Mouse (Mus musculus): ENCODE results near the gene Prkcd. TPM values are rescaled to one million over a fixed set of nuclear protein-coding genes. Genes with fewer than 3 reads are reported as not detected.
A peak's percentile ranks its signal among the peaks of the same experiment; 100 is the strongest.

The Prkcd gene
- polyA plus RNA-seq, 1 experiment from 2014 or later, result 22.9 TPM

GRCm38 (mm10) chr14:30594092-30594695 lies 31.8 kb downstream of the Prkcd start:
- H3K9me3 ChIP-seq (replicated peaks), result no peaks in the 10 kb centered on the region
- H3K36me3 ChIP-seq, result peaks cover 20% of the 10 kb centered on the region
- ATAC-seq, result no peak
- peaks cover 11% of the 10 kb centered on the region for H3K4me1 ChIP-seq
- WGBS (ENCODE audit: insufficient replicate concordance), result 73% methylated on average over 7 of the region's 7 CpGs
- no peak overlapping the region for H3K27ac ChIP-seq
- H3K27me3 ChIP-seq (replicated peaks), result no peaks in the 10 kb centered on the region
- H3K4me3 ChIP-seq, result no peak overlapping the region
- H3K4me2 ChIP-seq, result no peak overlapping the region
- H3K9ac ChIP-seq, result no peak overlapping the region

- no peaks in the 10 kb centered on the region for H3K27me3 ChIP-seq (replicated peaks)
- peaks cover 13% of the 10 kb centered on the region for H3K36me3 ChIP-seq
- ATAC-seq, result peak; percentile 22; the same call in 1 of the 2 replicates
- no peak overlapping the region for H3K4me2 ChIP-seq
- no peaks in the 10 kb centered on the region for H3K9me3 ChIP-seq (replicated peaks)
- no peak overlapping the region for H3K4me3 ChIP-seq
- H3K27ac ChIP-seq, result peak overlapping the region; percentile 52; the same call in 1 of the 2 replicates
- no peak overlapping the region for H3K9ac ChIP-seq
- WGBS (ENCODE audit: insufficient replicate concordance), result 45% methylated on average over 11 of the region's 11 CpGs
- peaks cover 11% of the 10 kb centered on the region for H3K4me1 ChIP-seq
Measured at GRCm38 (mm10) chr14:30593279-30594091, 32.5 kb downstream of the Prkcd start.

- Histone ChIP-seq H3K27me3 (replicated peaks) (no peaks in the 10 kb centered on the region), H3K4me2 (no peak overlapping the region), H3K36me3 (no peaks in the 10 kb centered on the region; the same call in 1 of the 2 replicates), H3K4me1 (peaks cover 17% of the 10 kb centered on the region), H3K4me3 (no peak overlapping the region), H3K9me3 (replicated peaks) (no peaks in the 10 kb centered on the region), H3K27ac (no peak overlapping the region), H3K9ac (no peak overlapping the region)
- no peak for ATAC-seq
- 9% methylated on average over 6 of the region's 6 CpGs for WGBS (ENCODE audit: insufficient replicate concordance)
Measured at GRCm38 (mm10) chr14:30591417-30591816, 34.6 kb downstream of the Prkcd start.

- Histone ChIP-seq H3K4me3 (no peak overlapping the region), H3K27ac (no peak overlapping the region), H3K9ac (no peak overlapping the region), H3K27me3 (replicated peaks) (no peaks in the 10 kb centered on the region), H3K4me2 (no peak overlapping the region), H3K9me3 (replicated peaks) (no peaks in the 10 kb centered on the region), H3K36me3 (no peaks in the 10 kb centered on the region; the same call in 1 of the 2 replicates), H3K4me1 (peaks cover 20% of the 10 kb centered on the region)
- no peak for ATAC-seq
- 63% methylated on average over 7 of the region's 7 CpGs for WGBS (ENCODE audit: insufficient replicate concordance)
Measured at GRCm38 (mm10) chr14:30590918-30591317, 35.1 kb downstream of the Prkcd start.

GRCm38 (mm10) chr14:30590041-30590645 lies 35.9 kb downstream of the Prkcd start:
- Histone ChIP-seq H3K9me3 (replicated peaks) (no peaks in the 10 kb centered on the region), H3K36me3 (no peaks in the 10 kb centered on the region), H3K4me1 (peaks cover 20% of the 10 kb centered on the region), H3K4me3 (no peak overlapping the region), H3K4me2 (no peak overlapping the region), H3K9ac (no peak overlapping the region), H3K27ac (no peak overlapping the region), H3K27me3 (replicated peaks) (no peaks in the 10 kb centered on the region)
- 71% methylated on average over 11 of the region's 11 CpGs for WGBS (ENCODE audit: insufficient replicate concordance)
- no peak for ATAC-seq

GRCm38 (mm10) chr14:30586780-30587461 lies 39.1 kb downstream of the Prkcd start:
- no peak overlapping the region for H3K27ac ChIP-seq
- WGBS (ENCODE audit: insufficient replicate concordance), result 52% methylated on average over 7 of the region's 7 CpGs

GRCm38 (mm10) chr14:30585323-30585722 lies 40.7 kb downstream of the Prkcd start:
- Histone ChIP-seq H3K4me2 (no peak overlapping the region), H3K36me3 (no peaks in the 10 kb centered on the region), H3K27me3 (replicated peaks) (no peaks in the 10 kb centered on the region), H3K4me1 (peaks cover 21% of the 10 kb centered on the region), H3K9me3 (replicated peaks) (no peaks in the 10 kb centered on the region), H3K4me3 (no peak overlapping the region), H3K9ac (no peak overlapping the region), H3K27ac (no peak overlapping the region)
- WGBS (ENCODE audit: insufficient replicate concordance), result 77% methylated on average over 5 of the region's 5 CpGs
- ATAC-seq, result no peak

More at GRCm38 (mm10) chr14:30586780-30587461, 39.1 kb downstream of the Prkcd start:
- Histone ChIP-seq H3K4me2 (no peak overlapping the region), H3K36me3 (no peaks in the 10 kb centered on the region), H3K27me3 (replicated peaks) (no peaks in the 10 kb centered on the region), H3K4me3 (no peak overlapping the region), H3K4me1 (peaks cover 23% of the 10 kb centered on the region), H3K9ac (no peak overlapping the region), H3K9me3 (replicated peaks) (no peaks in the 10 kb centered on the region)
- ATAC-seq, result no peak

GRCm38 (mm10) chr14:30584497-30585251 lies 41.3 kb downstream of the Prkcd start:
- Histone ChIP-seq H3K9me3 (replicated peaks) (no peaks in the 10 kb centered on the region), H3K4me2 (0 out of 2 replicates have a peak overlapping the region, but pooled peaks have one; percentile 10), H3K27ac (no peak overlapping the region), H3K27me3 (replicated peaks) (no peaks in the 10 kb centered on the region), H3K9ac (no peak overlapping the region), H3K4me1 (peaks cover 27% of the 10 kb centered on the region), H3K4me3 (no peak overlapping the region), H3K36me3 (no peaks in the 10 kb centered on the region)
- peak; percentile 48; the same call in 1 of the 2 replicates for ATAC-seq
- WGBS (ENCODE audit: insufficient replicate concordance), result 43% methylated on average over 19 of the region's 19 CpGs

- Histone ChIP-seq H3K9ac (no peak overlapping the region), H3K27ac (no peak overlapping the region), H3K4me1 (peaks cover 28% of the 10 kb centered on the region), H3K36me3 (no peaks in the 10 kb centered on the region), H3K9me3 (replicated peaks) (no peaks in the 10 kb centered on the region), H3K4me3 (no peak overlapping the region), H3K27me3 (replicated peaks) (no peaks in the 10 kb centered on the region), H3K4me2 (no peak overlapping the region)
- ATAC-seq, result no peak
- 64% methylated on average over 2 of the region's 2 CpGs for WGBS (ENCODE audit: insufficient replicate concordance)
Measured at GRCm38 (mm10) chr14:30584077-30584476, 41.9 kb downstream of the Prkcd start.

- Histone ChIP-seq H3K4me3 (no peak overlapping the region), H3K4me2 (no peak overlapping the region), H3K36me3 (peaks cover 3% of the 10 kb centered on the region), H3K27ac (no peak overlapping the region), H3K4me1 (peaks cover 40% of the 10 kb centered on the region), H3K9ac (no peak overlapping the region), H3K27me3 (replicated peaks) (no peaks in the 10 kb centered on the region), H3K9me3 (replicated peaks) (no peaks in the 10 kb centered on the region)
- WGBS (ENCODE audit: insufficient replicate concordance), result 65% methylated on average over 1 of the region's 1 CpGs
- ATAC-seq, result no peak
Measured at GRCm38 (mm10) chr14:30581238-30581637, 44.8 kb downstream of the Prkcd start.

GRCm38 (mm10) chr14:30579882-30580281 lies 46.1 kb downstream of the Prkcd start:
- WGBS (ENCODE audit: insufficient replicate concordance), result 35% methylated on average over 5 of the region's 5 CpGs
- Histone ChIP-seq H3K27me3 (replicated peaks) (no peaks in the 10 kb centered on the region), H3K9me3 (replicated peaks) (no peaks in the 10 kb centered on the region), H3K4me2 (no peak overlapping the region), H3K9ac (no peak overlapping the region), H3K36me3 (peaks cover 16% of the 10 kb centered on the region), H3K27ac (no peak overlapping the region), H3K4me3 (no peak overlapping the region), H3K4me1 (peaks cover 50% of the 10 kb centered on the region)
- ATAC-seq, result no peak
